Mouse (Mus musculus) limb, embryonic 14.5 days (tissue): ENCODE results near the gene Ggta1. TPM values are rescaled to one million over a fixed set of nuclear protein-coding genes. Genes with fewer than 3 reads are reported as not detected.

Source experiments
- ATAC-seq: fragments of 200-750 bp; cut with Nextera tagmentation; 2 replicates; pipeline ENCODE4 v1.8.0; 2017; ENCODE audit warnings: low read depth, moderate number of reproducible peaks, moderate TSS enrichment; ENCODE audit not compliant: low FRiP score
- DNase-seq: peaks from one replicate; pipeline ENCODE4 v3.0.0-alpha.2; 2015; ENCODE audit warnings: low spot score
- H3K27ac ChIP-seq: fragments of 300-500 bp; sonication (generic); replicated peaks from 2 replicates; pipeline ENCODE4 v1.5.1; 2014; ENCODE audit warnings: low read depth, mild to moderate bottlenecking, low read length, moderate library complexity, mixed read lengths
- H3K27me3 ChIP-seq: fragments of 300-500 bp; sonication (generic); 2 replicates; pipeline ENCODE4 v1.6.1; 2014; ENCODE audit warnings: low read length, mixed read lengths; ENCODE audit not compliant: control insufficient read depth, insufficient read depth
- H3K36me3 ChIP-seq: fragments of 300-500 bp; sonication (generic); 2 replicates; pipeline ENCODE4 v1.6.1; 2014; ENCODE audit warnings: mild to moderate bottlenecking, low read length, moderate library complexity, mixed read lengths; ENCODE audit not compliant: control insufficient read depth, insufficient read depth
- H3K4me1 ChIP-seq: fragments of 300-500 bp; sonication (generic); 2 replicates; pipeline ENCODE4 v1.6.1; 2014; ENCODE audit warnings: antibody characterized with exemption, low read length, mixed read lengths; ENCODE audit not compliant: control insufficient read depth, insufficient read depth
- H3K4me2 ChIP-seq: fragments of 300-500 bp; sonication (generic); replicated peaks from 2 replicates; pipeline ENCODE4 v1.6.1; 2014; ENCODE audit warnings: low read depth, mild to moderate bottlenecking, low read length, moderate library complexity; ENCODE audit not compliant: severe bottlenecking
- H3K4me3 ChIP-seq: fragments of 300-500 bp; sonication (generic); replicated peaks from 2 replicates; pipeline ENCODE4 v1.5.1; 2014; ENCODE audit warnings: low read length
- H3K9ac ChIP-seq: fragments of 300-500 bp; sonication (generic); 2 replicates; pipeline ENCODE4 v1.6.1; 2014; ENCODE audit warnings: mild to moderate bottlenecking, low read depth, low read length, moderate library complexity; ENCODE audit not compliant: severe bottlenecking
- H3K9me3 ChIP-seq: fragments of 300-500 bp; sonication (generic); 2 replicates; pipeline ENCODE4 v1.6.1; 2016; ENCODE audit warnings: low read length; ENCODE audit not compliant: control insufficient read depth
- POLR2A ChIP-seq: fragments of 200-500 bp; IDR thresholded peaks from 2 replicates; pipeline ENCODE4 v1.8.0; 2012; ENCODE audit warnings: inconsistent platforms, mild to moderate bottlenecking, moderate library complexity, borderline replicate concordance; ENCODE audit not compliant: insufficient read depth, insufficient read length; ENCODE audit errors: extremely low read depth
- WGBS: fragments of 180-500 bp; shearing (Covaris S2); extraction: QIAGEN DNeasy Blood & Tissue Kit; methylation state at CpG from one replicate; pipeline ENCODE4 v1.1.7; 2014; 5-methylcytosine and 5-hydroxymethylcytosine counted together
- polyA plus RNA-seq, 2 experiments: library from polyadenylated mRNA; depleted of rRNA in 1 of 2; stranded (reverse) in 1 of 2; unstranded in 1 of 2; fragments of >200 nt; fragmentation: Nextera tagmentation in 1 of 2; extraction: Ambion mirVana in 1 of 2; gene quantifications; 2 replicates each; pipeline versions ENCODE4 v1.2.1 to v1.2.3; 2012 to 2014

Gene Ggta1
- polyA plus RNA-seq, 2 experiments: 27.4 to 36.1 TPM

GRCm38 (mm10) chr2:35417231-35417630, 45.8 kb downstream of the Ggta1 start:
- no peak overlapping the region for H3K4me2 ChIP-seq
- no peak for ATAC-seq
- 0 out of 2 replicates have a peak, but pooled peaks cover 3% of the 10 kb centered on the region for H3K9me3 ChIP-seq
- no peak for DNase-seq
- no peak overlapping the region for H3K27ac ChIP-seq
- no peak overlapping the region for H3K9ac ChIP-seq
- H3K4me3 ChIP-seq: no peak overlapping the region
- no peaks in the 10 kb centered on the region for H3K4me1 ChIP-seq
- no peak for TF ChIP-seq POLR2A
- H3K27me3 ChIP-seq: no peaks in the 10 kb centered on the region
- no peaks in the 10 kb centered on the region for H3K36me3 ChIP-seq
- WGBS: 92% methylated on average over 1 of the region's 1 CpGs

GRCm38 (mm10) chr2:35416473-35416872, 46.6 kb downstream of the Ggta1 start:
- no peaks in the 10 kb centered on the region for H3K36me3 ChIP-seq
- H3K4me2 ChIP-seq: no peak overlapping the region
- 0 out of 2 replicates have a peak, but pooled peaks cover 3% of the 10 kb centered on the region for H3K9me3 ChIP-seq
- H3K9ac ChIP-seq: no peak overlapping the region
- DNase-seq (no peak), ATAC-seq (no peak)
- no peaks in the 10 kb centered on the region for H3K4me1 ChIP-seq
- H3K27me3 ChIP-seq: no peaks in the 10 kb centered on the region
- no peak overlapping the region for H3K4me3 ChIP-seq
- TF ChIP-seq POLR2A: no peak
- 78% methylated on average over 6 of the region's 6 CpGs for WGBS
- H3K27ac ChIP-seq: no peak overlapping the region

DNA sequence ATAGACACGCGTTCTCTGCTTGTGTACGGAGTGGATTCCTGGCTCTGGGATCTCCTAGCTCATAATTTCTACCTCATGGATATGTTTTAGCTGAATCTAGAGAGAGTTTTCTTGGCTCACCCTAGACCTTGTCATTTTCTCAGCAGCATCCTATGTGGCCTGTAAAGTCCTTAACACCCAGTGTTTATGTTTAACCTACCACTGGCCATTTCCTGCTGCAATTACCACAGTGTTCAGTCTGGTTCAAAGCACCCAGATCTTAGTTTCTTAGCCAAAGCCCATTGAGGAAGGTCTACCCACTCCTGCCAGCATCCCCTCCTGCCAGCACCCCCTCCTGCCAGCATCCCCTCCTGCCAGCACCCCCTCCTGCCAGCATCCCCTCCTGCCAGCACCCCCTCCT, 50.2 kb downstream of the Ggta1 start:
- Histone ChIP-seq H3K4me3 (no peak overlapping the region), H3K9ac (no peak overlapping the region), H3K27me3 (no peaks in the 10 kb centered on the region), H3K4me2 (no peak overlapping the region), H3K4me1 (no peaks in the 10 kb centered on the region), H3K9me3 (no peaks in the 10 kb centered on the region), H3K36me3 (no peaks in the 10 kb centered on the region), H3K27ac (no peak overlapping the region)
- WGBS: 89% methylated on average over 3 of the region's 3 CpGs
- no peak for ATAC-seq
- DNase-seq: no peak
- no peak for TF ChIP-seq POLR2A

GRCm38 (mm10) chr2:35412246-35412645, 50.8 kb downstream of the Ggta1 start:
- Histone ChIP-seq H3K4me1 (no peaks in the 10 kb centered on the region), H3K27ac (no peak overlapping the region)
- WGBS: 65% methylated on average over 2 of the region's 2 CpGs

DNA sequence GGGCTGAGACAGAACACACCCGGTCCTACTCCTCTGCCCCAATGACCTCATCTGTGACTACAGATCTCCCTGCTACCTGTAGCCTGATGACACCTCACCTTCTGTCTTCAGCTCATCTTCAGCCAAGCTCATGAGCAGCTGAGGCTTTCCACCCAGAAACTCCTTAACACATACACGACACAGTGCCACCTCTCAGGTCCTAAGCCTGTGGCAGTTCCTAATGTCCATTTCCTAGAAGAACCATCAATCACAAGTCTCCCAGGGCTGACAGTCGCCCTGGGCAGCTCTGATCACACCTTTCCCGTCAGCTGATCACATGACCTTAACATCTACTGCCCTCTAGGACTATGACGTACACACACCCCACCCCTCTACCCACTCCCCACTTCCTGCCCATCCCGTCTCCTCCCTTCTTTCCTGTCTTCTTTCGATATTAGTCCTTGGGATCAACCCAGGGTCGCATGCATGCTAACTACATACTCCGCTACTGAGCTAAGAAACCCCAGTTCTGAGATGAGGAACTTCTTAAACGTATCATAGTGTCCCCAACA, 51.3 kb downstream of the Ggta1 start:
- H3K9ac ChIP-seq: no peak overlapping the region
- ATAC-seq (no peak), DNase-seq (no peak)
- no peak overlapping the region for H3K4me2 ChIP-seq
- WGBS: 67% methylated on average over 10 of the region's 10 CpGs
- H3K27ac ChIP-seq: no peak overlapping the region
- 0 out of 2 replicates have a peak, but pooled peaks cover 2% of the 10 kb centered on the region for H3K36me3 ChIP-seq
- no peaks in the 10 kb centered on the region for H3K9me3 ChIP-seq
- no peak overlapping the region for H3K4me3 ChIP-seq
- no peaks in the 10 kb centered on the region for H3K4me1 ChIP-seq
- no peaks in the 10 kb centered on the region for H3K27me3 ChIP-seq
- no peak for TF ChIP-seq POLR2A

More at GRCm38 (mm10) chr2:35412246-35412645, 50.8 kb downstream of the Ggta1 start:
- DNase-seq (no peak), ATAC-seq (no peak)
- Histone ChIP-seq H3K4me2 (no peak overlapping the region), H3K9ac (no peak overlapping the region), H3K4me3 (no peak overlapping the region), H3K36me3 (no peaks in the 10 kb centered on the region), H3K9me3 (no peaks in the 10 kb centered on the region), H3K27me3 (no peaks in the 10 kb centered on the region)
- no peak for TF ChIP-seq POLR2A

DNA sequence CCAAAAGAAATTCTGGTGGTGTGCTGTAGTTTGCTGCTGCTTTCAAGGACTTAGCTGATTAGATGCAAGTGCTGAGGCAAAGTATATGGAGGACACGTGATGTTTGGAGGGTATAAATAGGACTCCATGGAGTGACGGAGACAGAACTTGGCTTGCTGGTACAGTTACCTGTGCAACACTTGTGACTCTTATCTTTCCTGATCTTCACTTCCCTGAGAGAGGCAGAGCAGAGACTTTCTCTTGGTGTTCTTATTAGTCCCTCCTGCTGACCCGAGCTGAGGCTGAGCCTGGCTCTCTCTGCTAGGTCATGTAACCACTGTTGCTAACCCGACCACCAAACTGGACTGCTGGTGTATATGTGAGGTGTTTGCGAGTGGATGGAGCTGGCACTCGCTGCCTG, 53.6 kb downstream of the Ggta1 start:
- TF ChIP-seq POLR2A: no peak
- DNase-seq (no peak), ATAC-seq (no peak)
- Histone ChIP-seq H3K4me2 (no peak overlapping the region), H3K36me3 (0 out of 2 replicates have a peak, but pooled peaks cover 2% of the 10 kb centered on the region), H3K27me3 (no peaks in the 10 kb centered on the region), H3K4me1 (no peaks in the 10 kb centered on the region), H3K9ac (no peak overlapping the region), H3K9me3 (no peaks in the 10 kb centered on the region), H3K27ac (no peak overlapping the region), H3K4me3 (no peak overlapping the region)
- WGBS: 81% methylated on average over 6 of the region's 6 CpGs
